Mouse (Mus musculus) ES-E14 (cell line): ENCODE measurements around the gene Appl2.

Experiments
- CHD2 ChIP-seq: IDR thresholded peaks from 2 replicates; pipeline ENCODE4 v1.6.1; 2014; ENCODE audit warnings: mild to moderate bottlenecking, low read depth, low read length, inconsistent platforms
- ZC3H11A ChIP-seq: IDR thresholded peaks from 2 replicates; pipeline ENCODE4 v1.6.1; 2012; ENCODE audit warnings: low read depth, mild to moderate bottlenecking, inconsistent platforms, low read length, borderline replicate concordance

DNA sequence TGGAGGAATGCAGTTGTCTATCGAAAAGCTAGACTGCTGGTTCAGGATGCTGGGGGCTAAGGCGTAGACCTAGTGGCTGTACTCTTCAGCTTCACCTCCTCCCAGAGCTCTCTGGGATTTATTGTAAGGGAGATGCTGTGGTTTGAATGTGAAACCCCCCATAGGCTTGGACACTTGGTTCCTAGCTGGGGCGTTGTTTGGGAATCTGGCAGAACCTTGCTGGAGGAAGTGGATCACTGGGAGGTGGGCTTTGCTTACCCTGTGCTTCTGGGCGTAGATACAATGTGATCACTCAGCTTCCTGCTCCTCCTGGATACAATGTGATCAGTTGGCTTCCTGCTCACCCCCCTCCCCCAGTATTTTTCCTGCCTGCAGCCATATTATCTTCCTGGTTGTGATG, 47.7 kb upstream of the Appl2 start:
- TF ChIP-seq CHD2 (no peak), ZC3H11A (no peak)
